Mouse (Mus musculus): Measurements from ENCODE around the gene Dpp10. TPM values are rescaled to one million over a fixed set of nuclear protein-coding genes. Genes with fewer than 3 reads are reported as not detected.

Dpp10 gene
- polyA plus RNA-seq (2016; fragmentation: Nextera tagmentation; extraction: Ambion mirVana) = 0.04 and 0.11 TPM in 2 replicates

DNA sequence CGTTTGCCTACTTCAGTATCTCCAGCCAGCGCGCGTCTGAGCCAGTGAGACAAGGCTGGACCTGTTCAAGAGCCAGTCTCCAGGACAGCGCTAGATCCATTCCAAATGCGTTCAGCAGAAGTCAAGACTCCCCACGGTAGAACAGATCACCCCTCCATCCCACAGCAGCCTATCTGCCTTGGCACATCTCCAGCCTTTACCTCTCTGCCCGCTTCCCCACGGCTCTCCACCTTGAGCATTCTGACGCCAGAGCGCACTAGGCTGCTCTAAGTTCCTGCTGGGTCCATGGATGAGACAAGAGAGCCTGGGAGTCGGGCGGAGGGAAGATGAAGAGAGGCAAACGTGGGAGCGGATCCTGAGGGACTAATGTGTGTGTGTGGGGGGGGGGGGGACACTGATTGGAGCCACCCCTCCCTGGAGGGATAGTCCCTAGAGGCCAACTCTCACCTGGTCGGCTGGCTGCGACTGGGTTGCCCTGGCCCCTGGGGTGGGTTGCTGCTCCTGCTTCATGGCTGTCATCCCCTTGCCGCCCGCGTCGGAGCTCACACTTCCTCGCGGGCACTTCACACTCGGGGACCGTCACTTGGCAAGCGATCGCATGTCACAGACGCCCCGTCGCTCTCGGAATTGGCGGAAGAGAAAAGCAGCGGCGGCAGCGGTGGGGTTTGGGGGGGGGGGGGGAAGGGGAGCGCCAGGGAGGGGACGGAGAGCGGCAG is at the start of gene Dpp10:
Dpp10 (minus strand) TSS at position 635 of the 716 bp plus-strand sequence.
- Histone ChIP-seq H3K36me3 (no peaks in the 10 kb centered on the region), H3K27ac (replicated peaks) (peak within 1 kb of the TSS; percentile 55), H3K4me1 (peaks cover 15% of the 10 kb centered on the region), H3K9me3 (replicated peaks) (no peaks in the 10 kb centered on the region), H3K27me3 (ENCODE audit: low read depth, poor library complexity, severe bottlenecking) (peaks cover 56% of the 10 kb centered on the region), H3K4me3 (peak within 1 kb of the TSS; percentile 71)
- under 1% methylated on average over 33 of the region's 38 CpGs for WGBS
- DNase-seq (ENCODE audit: low spot score) = peak; percentile 51

DNA sequence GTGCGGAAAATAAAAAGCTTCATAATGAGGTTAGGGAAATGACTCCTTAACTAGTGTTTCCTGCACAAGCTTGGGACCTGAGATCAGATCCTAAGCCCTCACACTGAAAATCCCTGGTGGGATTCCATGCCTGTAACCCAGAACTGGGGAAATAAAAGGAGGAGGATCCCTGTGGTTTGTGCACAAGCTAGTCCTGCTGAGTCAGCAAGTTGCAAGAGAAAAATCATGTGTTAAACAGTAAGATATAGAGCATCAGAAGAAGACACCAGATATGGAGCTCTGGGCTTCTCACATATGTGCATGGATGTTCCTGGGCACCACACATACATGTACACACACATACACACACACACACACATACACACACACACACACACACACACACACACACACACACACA is 3.2 kb upstream of the Dpp10 start:
- H3K36me3 ChIP-seq = no peaks in the 10 kb centered on the region
- no peak for DNase-seq (ENCODE audit: low spot score)
- 93% methylated on average over 1 of the region's 1 CpGs for WGBS
- no peak overlapping the region for H3K4me3 ChIP-seq
- H3K27me3 ChIP-seq (ENCODE audit: low read depth, poor library complexity, severe bottlenecking) = peaks cover 45% of the 10 kb centered on the region
- H3K27ac ChIP-seq (replicated peaks) = no peak overlapping the region
- H3K9me3 ChIP-seq (replicated peaks) = no peaks in the 10 kb centered on the region
- peaks cover 15% of the 10 kb centered on the region for H3K4me1 ChIP-seq

DNA sequence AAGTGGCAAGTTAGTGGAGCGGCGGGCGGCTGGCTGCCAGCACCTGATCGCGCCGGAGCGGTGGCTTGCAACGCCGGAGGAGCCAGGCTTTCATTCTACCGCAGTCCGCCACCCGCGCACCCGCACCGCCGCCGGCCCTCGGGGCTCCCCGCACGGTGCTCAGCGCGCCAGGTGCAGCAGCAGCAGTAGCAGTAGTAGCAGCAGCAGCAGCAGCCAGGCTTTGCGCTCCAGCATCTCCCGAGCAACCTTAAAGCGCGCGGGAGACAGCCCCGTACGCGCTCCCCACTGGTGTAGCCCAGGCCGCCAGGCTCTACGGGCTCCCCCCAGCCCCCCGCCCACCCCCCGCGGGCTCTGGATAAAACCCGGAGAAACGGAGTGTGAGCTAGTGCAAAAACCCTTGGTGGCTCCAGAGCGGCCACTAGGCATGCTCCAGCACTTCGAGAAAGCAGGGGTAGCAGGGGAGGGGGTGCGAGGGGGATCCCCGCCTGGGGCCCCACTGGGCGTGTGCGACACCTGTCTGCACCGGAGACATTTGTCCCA is 472 bp upstream of the Dpp10 start:
- Histone ChIP-seq H3K4me3 (peak overlapping the region; percentile 71), H3K27ac (replicated peaks) (peak overlapping the region; percentile 55), H3K36me3 (no peaks in the 10 kb centered on the region), H3K27me3 (ENCODE audit: low read depth, poor library complexity, severe bottlenecking) (peaks cover 56% of the 10 kb centered on the region), H3K9me3 (replicated peaks) (no peaks in the 10 kb centered on the region), H3K4me1 (peaks cover 15% of the 10 kb centered on the region)
- DNase-seq (ENCODE audit: low spot score) = peak; percentile 63
- WGBS = under 1% methylated on average over 44 of the region's 44 CpGs

DNA sequence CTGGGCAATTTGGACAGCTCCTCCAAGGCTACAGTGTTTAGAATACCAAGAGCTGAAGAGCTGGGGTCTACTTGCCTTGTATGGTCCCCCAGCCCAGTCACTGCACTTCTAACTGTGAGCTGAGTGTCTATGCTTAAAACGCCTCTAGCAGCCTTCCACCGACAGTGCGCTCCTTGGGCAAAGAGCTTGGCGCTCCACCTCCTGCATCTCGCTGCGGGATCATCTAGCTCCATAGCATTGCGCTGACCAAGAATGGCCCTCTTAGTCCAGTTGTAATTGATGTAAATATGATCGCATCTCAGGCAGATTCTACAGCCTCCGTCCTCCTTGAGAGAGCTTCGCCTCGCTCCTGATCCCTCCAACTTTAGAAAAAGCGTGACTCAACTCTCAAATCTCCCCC is 1.2 kb downstream of the Dpp10 start:
- Histone ChIP-seq H3K4me3 (no peak overlapping the region), H3K4me1 (peaks cover 15% of the 10 kb centered on the region), H3K27me3 (ENCODE audit: low read depth, poor library complexity, severe bottlenecking) (peaks cover 56% of the 10 kb centered on the region), H3K27ac (replicated peaks) (no peak overlapping the region), H3K36me3 (no peaks in the 10 kb centered on the region), H3K9me3 (replicated peaks) (no peaks in the 10 kb centered on the region)
- peak; percentile 12 for DNase-seq (ENCODE audit: low spot score)
- WGBS = 15% methylated on average over 12 of the region's 12 CpGs

DNA sequence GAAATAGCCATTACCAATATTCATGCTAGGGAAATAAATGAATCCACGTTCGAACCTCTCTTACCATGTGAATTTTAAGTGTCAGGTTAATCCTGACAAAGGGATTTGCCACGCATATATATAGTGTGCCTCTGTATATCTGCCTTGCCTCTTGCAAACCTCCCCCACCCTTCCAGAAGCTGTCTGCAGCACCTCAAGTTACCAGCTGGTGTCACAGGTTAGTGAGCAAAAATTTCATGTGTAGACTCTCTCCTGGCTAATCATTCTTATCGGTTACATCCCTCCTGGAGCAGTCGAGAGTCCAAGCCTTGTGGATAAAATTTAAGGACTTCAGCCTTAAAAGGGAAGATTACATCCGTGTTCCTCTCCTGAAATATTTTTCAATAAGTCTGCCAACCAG is 1.9 kb downstream of the Dpp10 start:
- DNase-seq (ENCODE audit: low spot score) = no peak
- Histone ChIP-seq H3K9me3 (replicated peaks) (no peaks in the 10 kb centered on the region), H3K4me1 (peaks cover 15% of the 10 kb centered on the region), H3K4me3 (no peak overlapping the region), H3K27ac (replicated peaks) (no peak overlapping the region), H3K36me3 (no peaks in the 10 kb centered on the region), H3K27me3 (ENCODE audit: low read depth, poor library complexity, severe bottlenecking) (peaks cover 56% of the 10 kb centered on the region)
- WGBS = 62% methylated on average over 6 of the region's 6 CpGs

DNA sequence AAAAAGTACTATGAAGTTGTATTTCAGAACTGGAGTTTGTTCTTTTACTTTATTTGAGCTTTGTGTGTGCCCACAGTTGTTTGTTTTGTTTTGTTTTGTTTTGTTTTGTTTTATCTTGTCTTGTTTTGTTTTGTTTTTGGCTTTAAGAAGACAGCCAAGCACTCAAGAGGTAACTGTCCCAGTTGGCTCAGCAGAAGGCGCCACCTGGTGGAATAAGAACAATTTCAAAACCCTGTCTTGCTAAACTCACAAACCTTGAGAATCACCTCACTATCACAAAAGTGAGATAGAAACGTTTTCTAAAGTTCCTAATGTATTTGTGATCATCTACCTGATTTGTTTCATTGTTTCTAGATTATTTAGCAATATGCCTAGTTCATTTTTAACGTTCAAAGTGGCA is 3.8 kb downstream of the Dpp10 start:
- Histone ChIP-seq H3K27me3 (ENCODE audit: low read depth, poor library complexity, severe bottlenecking) (peaks cover 41% of the 10 kb centered on the region), H3K27ac (replicated peaks) (no peak overlapping the region), H3K36me3 (no peaks in the 10 kb centered on the region), H3K4me3 (no peak overlapping the region), H3K4me1 (peaks cover 15% of the 10 kb centered on the region), H3K9me3 (replicated peaks) (no peaks in the 10 kb centered on the region)
- WGBS = 5% methylated on average over 3 of the region's 3 CpGs
- DNase-seq (ENCODE audit: low spot score) = no peak

DNA sequence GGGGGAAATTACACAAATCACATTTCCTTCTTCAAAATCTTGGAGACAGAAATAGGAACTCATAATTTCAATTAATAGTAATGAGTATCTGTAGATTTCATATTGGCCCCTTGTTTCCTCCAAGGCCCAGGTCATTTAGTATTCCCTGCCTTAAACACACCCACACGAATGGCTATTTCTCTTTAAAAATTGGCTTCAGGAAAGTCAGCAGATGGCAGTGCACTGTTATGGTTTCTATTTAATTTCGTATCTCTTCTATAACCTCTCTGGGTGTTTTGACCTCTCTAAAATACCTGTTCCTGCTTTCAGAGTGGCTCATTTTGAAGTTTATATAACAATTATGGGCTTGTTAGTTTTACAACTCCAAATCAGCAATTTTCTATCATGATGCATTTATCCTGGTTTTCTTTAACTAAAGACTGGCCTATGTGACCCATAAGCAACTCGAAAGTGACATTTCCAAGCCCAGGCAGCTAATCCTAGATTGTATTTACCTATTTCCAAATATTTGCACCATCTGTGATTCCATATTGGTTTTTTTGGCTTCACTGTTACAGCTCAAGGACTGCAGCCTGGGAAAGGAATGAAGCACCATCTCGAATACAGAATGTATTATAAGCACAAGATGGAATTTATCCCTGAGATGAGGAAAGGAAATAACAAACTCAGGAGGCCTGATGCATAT is 9.9 kb downstream of the Dpp10 start:
- no peak for DNase-seq (ENCODE audit: low spot score)
- Histone ChIP-seq H3K27me3 (ENCODE audit: low read depth, poor library complexity, severe bottlenecking) (no peaks in the 10 kb centered on the region), H3K4me3 (no peak overlapping the region), H3K27ac (replicated peaks) (no peak overlapping the region), H3K9me3 (replicated peaks) (no peaks in the 10 kb centered on the region), H3K4me1 (no peaks in the 10 kb centered on the region), H3K36me3 (no peaks in the 10 kb centered on the region)
- WGBS = 78% methylated on average over 4 of the region's 4 CpGs

DNA sequence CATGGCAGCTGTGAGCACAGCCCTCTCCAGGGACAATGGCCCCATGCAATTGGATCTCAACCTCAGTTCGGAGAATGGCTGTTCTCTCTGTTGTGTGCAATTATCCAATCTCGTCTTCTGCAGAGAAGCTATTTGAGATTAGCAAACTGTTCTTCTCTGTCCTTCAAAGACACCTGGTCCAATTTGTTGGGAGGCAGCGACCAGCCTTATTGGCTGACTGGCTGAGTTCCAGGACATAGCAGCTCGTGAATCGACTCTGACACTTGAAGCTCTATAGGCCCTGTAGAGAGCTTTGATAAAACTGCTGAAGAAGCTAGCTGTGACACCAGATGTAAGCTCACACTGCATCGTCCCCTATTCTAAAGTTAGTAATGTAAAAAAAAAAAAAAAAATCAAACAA is 12.7 kb downstream of the Dpp10 start:
- H3K4me1 ChIP-seq = no peaks in the 10 kb centered on the region
- no peaks in the 10 kb centered on the region for H3K36me3 ChIP-seq
- H3K9me3 ChIP-seq (replicated peaks) = no peaks in the 10 kb centered on the region
- DNase-seq (ENCODE audit: low spot score) = no peak
- WGBS = 81% methylated on average over 6 of the region's 6 CpGs
- no peak overlapping the region for H3K4me3 ChIP-seq
- H3K27ac ChIP-seq (replicated peaks) = no peak overlapping the region
- H3K27me3 ChIP-seq (ENCODE audit: low read depth, poor library complexity, severe bottlenecking) = no peaks in the 10 kb centered on the region

DNA sequence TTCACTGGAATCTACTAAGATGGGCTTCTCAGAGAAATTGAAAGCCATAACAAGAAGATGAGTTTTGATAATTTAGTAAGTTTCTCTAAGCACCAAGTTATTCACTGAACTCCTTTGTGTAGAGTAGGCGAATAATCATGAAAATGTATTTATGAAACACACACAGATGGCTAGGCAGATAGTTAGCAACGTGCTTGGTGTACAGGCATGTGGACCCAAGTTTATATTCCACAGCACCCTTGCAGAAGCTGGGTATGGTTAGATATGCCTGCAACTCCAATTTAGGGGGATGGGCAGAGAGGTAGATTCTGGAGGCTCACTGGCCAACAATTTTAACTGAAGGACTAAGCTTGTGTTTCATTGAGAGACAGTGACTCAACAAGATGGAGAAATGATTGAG is 13.4 kb downstream of the Dpp10 start:
- no peak for DNase-seq (ENCODE audit: low spot score)
- no peaks in the 10 kb centered on the region for H3K4me1 ChIP-seq
- H3K4me3 ChIP-seq = no peak overlapping the region
- H3K36me3 ChIP-seq = no peaks in the 10 kb centered on the region
- H3K9me3 ChIP-seq (replicated peaks) = no peaks in the 10 kb centered on the region
- H3K27me3 ChIP-seq (ENCODE audit: low read depth, poor library complexity, severe bottlenecking) = no peaks in the 10 kb centered on the region
- no peak overlapping the region for H3K27ac ChIP-seq (replicated peaks)
- WGBS = 85% methylated on average over 2 of the region's 2 CpGs

DNA sequence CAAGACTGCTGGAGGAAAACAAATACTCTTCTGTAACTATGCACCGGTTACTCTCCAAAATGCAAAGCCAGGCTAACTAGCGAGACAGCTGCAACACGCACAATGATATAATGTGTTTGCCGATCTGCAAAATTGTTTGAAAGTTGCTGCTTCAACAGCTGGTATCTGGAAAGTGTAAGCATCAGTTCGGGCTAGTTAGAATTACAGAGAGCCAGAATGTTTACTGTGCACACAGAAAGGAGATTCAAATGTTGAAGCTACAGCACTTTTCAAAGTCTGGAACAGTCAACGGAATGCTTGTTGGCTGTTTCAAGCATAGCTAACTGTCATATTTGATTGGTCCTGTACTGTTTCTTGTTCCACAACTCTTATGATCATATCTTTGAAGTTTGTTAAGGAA is 42.6 kb downstream of the Dpp10 start:
- no peaks in the 10 kb centered on the region for H3K36me3 ChIP-seq
- no peak overlapping the region for H3K4me3 ChIP-seq
- H3K27me3 ChIP-seq (ENCODE audit: low read depth, poor library complexity, severe bottlenecking) = no peaks in the 10 kb centered on the region
- 82% methylated on average over 6 of the region's 6 CpGs for WGBS
- H3K4me1 ChIP-seq = no peaks in the 10 kb centered on the region
- H3K27ac ChIP-seq (replicated peaks) = no peak overlapping the region
- no peaks in the 10 kb centered on the region for H3K9me3 ChIP-seq (replicated peaks)
- DNase-seq (ENCODE audit: low spot score) = no peak

DNA sequence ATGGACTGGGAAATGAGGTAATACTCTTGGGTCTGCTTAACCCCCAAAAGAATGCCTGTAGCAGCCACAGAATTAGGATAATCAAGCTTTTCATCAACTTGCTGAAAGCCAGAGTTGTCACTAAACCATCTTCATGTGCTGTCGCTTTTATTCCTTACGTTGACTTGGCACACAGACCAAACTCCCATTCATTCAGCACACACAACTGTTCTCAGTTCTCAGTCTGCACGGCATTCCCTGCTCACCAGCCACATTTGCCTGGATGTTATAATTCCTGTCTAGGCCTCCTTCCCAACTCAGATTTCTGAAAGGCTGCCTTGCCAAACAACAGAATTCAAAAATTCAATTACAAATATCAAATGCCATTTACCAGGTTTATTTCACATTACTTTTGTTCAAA is 49.6 kb downstream of the Dpp10 start:
- Histone ChIP-seq H3K4me3 (no peak overlapping the region), H3K9me3 (replicated peaks) (no peaks in the 10 kb centered on the region), H3K4me1 (no peaks in the 10 kb centered on the region), H3K36me3 (no peaks in the 10 kb centered on the region), H3K27ac (replicated peaks) (no peak overlapping the region), H3K27me3 (ENCODE audit: low read depth, poor library complexity, severe bottlenecking) (no peaks in the 10 kb centered on the region)
- 78% methylated on average over 3 of the region's 3 CpGs for WGBS
- DNase-seq (ENCODE audit: low spot score) = no peak

DNA sequence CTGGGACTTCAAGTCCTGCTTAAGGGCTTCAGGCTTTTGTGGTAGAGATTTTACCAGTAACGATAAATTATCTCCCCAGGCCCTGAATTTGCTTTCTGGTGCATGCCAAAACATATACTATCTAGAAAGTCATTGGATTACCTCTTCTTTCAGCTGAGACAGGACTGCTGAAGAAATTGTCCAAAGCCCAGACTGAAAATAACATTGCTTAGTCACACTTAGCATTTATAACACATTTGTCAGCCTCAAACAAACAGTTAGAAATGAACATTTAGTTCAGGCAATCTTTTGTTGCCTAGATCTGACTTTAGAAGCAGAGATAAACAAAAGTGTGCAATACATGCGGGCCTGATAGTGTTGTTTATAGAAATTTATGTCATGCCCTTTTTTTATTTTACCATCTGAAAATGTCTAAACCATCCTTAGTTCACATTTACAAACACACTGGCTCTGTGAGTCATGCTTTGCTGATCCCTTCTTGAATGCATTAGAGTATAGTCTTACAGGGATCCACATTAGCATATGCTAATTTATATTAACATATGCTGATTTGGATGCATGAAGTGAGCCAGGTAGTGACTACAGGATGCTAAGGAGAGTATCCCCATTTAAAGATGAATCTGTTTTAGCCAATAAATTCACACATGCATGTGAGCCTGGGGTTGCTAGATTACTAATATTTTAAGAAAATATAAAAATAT is 59.9 kb downstream of the Dpp10 start:
- no peak for DNase-seq (ENCODE audit: low spot score)
- no peaks in the 10 kb centered on the region for H3K27me3 ChIP-seq (ENCODE audit: low read depth, poor library complexity, severe bottlenecking)
- H3K9me3 ChIP-seq (replicated peaks) = no peaks in the 10 kb centered on the region
- H3K4me3 ChIP-seq = no peak overlapping the region
- no peaks in the 10 kb centered on the region for H3K36me3 ChIP-seq
- H3K27ac ChIP-seq (replicated peaks) = no peak overlapping the region
- H3K4me1 ChIP-seq = no peaks in the 10 kb centered on the region
- 84% methylated on average over 2 of the region's 2 CpGs for WGBS

DNA sequence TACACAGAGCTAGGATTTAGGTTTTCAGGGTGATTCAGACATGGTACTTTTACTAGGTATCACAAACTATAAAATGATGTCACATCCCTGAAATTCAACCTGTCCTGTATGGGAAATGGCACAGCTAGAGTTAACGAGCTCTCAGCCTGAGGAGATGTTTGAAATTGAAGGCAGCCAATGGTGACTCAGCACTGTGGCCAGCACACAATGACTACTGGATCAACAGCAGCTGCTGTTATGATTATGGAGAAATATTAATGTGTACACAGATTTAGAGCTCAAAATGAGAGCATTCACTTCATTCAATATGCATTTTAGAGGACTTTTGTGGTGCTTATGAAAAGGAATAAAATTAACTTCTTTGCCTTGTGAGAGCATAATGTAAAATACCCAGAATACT is 66.8 kb downstream of the Dpp10 start:
- no peak for DNase-seq (ENCODE audit: low spot score)
- Histone ChIP-seq H3K4me3 (no peak overlapping the region), H3K36me3 (no peaks in the 10 kb centered on the region), H3K9me3 (replicated peaks) (no peaks in the 10 kb centered on the region), H3K4me1 (no peaks in the 10 kb centered on the region), H3K27me3 (ENCODE audit: low read depth, poor library complexity, severe bottlenecking) (no peaks in the 10 kb centered on the region), H3K27ac (replicated peaks) (no peak overlapping the region)
- 77% methylated on average over 1 of the region's 1 CpGs for WGBS

Measured in midbrain, embryonic 10.5 days (tissue).